Mouse (Mus musculus) liver, embryonic 15.5 days (tissue): Measurements from ENCODE around the gene Dock4. TPM values are rescaled to one million over a fixed set of nuclear protein-coding genes. Genes with fewer than 3 reads are reported as not detected.

Experiments used
- ATAC-seq: fragments of 200-750 bp; cut with Nextera tagmentation; 2 replicates; pipeline ENCODE4 v1.8.0; 2017; ENCODE audit warnings: moderate number of reproducible peaks, mild to moderate bottlenecking, moderate library complexity; ENCODE audit not compliant: insufficient read depth
- H3K27ac ChIP-seq: fragments of 300-500 bp; sonication (generic); replicated peaks from 2 replicates; pipeline ENCODE4 v1.5.1; 2015; ENCODE audit warnings: mild to moderate bottlenecking, inconsistent platforms
- H3K27me3 ChIP-seq: fragments of 300-500 bp; sonication (generic); 2 replicates; pipeline ENCODE4 v1.6.1; 2015; ENCODE audit warnings: mild to moderate bottlenecking, inconsistent platforms
- H3K36me3 ChIP-seq: fragments of 300-500 bp; sonication (generic); replicated peaks from 2 replicates; pipeline ENCODE4 v1.6.1; 2015; ENCODE audit warnings: moderate library complexity, mild to moderate bottlenecking, inconsistent platforms
- H3K4me1 ChIP-seq: fragments of 300-500 bp; sonication (generic); replicated peaks from 2 replicates; pipeline ENCODE4 v1.6.1; 2015; ENCODE audit warnings: inconsistent platforms
- H3K4me2 ChIP-seq: fragments of 300-500 bp; sonication (generic); 2 replicates; pipeline ENCODE4 v1.6.1; 2015; ENCODE audit warnings: moderate library complexity, mild to moderate bottlenecking, inconsistent platforms
- H3K4me3 ChIP-seq: fragments of 300-500 bp; sonication (generic); replicated peaks from 2 replicates; pipeline ENCODE4 v1.5.1; 2015; ENCODE audit warnings: mild to moderate bottlenecking, inconsistent platforms
- H3K9ac ChIP-seq: fragments of 300-500 bp; sonication (generic); 2 replicates; pipeline ENCODE4 v1.6.1; 2015; ENCODE audit warnings: moderate library complexity, mild to moderate bottlenecking, inconsistent platforms
- H3K9me3 ChIP-seq: fragments of 300-500 bp; sonication (generic); replicated peaks from 2 replicates; pipeline ENCODE4 v1.6.1; 2016; ENCODE audit warnings: inconsistent platforms
- WGBS: fragments of 180-500 bp; shearing (Covaris S2); methylation state at CpG from one replicate; pipeline ENCODE4 v1.1.7; 2015; ENCODE audit warnings: mixed read lengths; ENCODE audit not compliant: insufficient replicate concordance; 5-methylcytosine and 5-hydroxymethylcytosine counted together
- polyA plus RNA-seq: library from polyadenylated mRNA; unstranded; fragments of >200 nt; fragmentation: Nextera tagmentation; extraction: Ambion mirVana; gene quantifications from 2 replicates; pipeline ENCODE4 v1.2.1, GENCODE M21; 2015

Dock4 gene
- polyA plus RNA-seq, 1 experiment from 2014 or later = 0.94 TPM

DNA sequence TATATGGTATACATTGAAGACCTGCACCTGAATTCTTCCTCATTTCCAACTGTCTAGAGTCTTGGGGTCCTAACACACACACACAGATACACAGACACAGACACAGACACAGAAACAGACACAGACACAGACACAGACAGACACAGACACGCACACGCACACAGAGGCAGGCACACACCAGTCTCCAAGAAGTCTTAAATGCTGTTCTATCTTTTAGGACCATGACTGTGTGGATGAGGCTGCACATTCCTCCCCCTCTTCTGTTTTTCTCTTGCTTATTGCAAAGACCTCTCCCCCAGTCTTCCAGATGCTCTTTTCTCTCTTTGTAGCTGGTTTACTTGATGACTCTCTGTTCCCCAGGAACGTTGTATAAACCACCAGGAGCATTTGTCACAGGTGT is 443.8 kb downstream of the Dock4 start:
- Histone ChIP-seq H3K9me3 (no peaks in the 10 kb centered on the region), H3K4me2 (peak overlapping the region; percentile 68), H3K36me3 (no peaks in the 10 kb centered on the region), H3K4me1 (peaks cover 81% of the 10 kb centered on the region), H3K27ac (peak overlapping the region; percentile 93), H3K9ac (peak overlapping the region; percentile 40), H3K27me3 (no peaks in the 10 kb centered on the region), H3K4me3 (no peak overlapping the region)
- ATAC-seq = peak; percentile 19; the same call in 1 of the 2 replicates
- WGBS = 77% methylated on average over 3 of the region's 3 CpGs

DNA sequence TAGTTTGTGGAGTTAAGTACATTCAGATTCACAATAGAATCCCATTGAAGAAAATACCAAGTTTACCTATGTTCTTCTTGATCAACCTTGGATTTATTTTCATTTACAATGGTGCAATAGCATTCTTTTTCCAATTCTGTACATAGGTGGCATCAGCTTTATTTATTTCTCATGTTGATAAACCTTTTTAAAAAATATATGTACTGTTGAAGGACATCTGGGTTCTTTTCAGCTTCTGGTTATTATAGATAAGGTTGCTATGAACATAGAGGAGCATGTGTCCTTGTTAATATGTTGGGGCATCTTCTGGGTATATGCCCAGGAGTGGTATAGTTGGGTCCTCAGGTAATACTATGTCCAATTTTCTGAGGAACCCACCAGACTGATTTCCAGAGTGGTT is 445.4 kb downstream of the Dock4 start:
- Histone ChIP-seq H3K4me1 (peaks cover 65% of the 10 kb centered on the region), H3K9me3 (no peaks in the 10 kb centered on the region), H3K27me3 (no peaks in the 10 kb centered on the region), H3K27ac (peak overlapping the region; percentile 40; the same call in 1 of the 2 replicates), H3K4me3 (no peak overlapping the region), H3K36me3 (no peaks in the 10 kb centered on the region), H3K9ac (no peak overlapping the region), H3K4me2 (peak overlapping the region; percentile 11; the same call in 1 of the 2 replicates)
- ATAC-seq = peak; percentile 12; the same call in 1 of the 2 replicates

DNA sequence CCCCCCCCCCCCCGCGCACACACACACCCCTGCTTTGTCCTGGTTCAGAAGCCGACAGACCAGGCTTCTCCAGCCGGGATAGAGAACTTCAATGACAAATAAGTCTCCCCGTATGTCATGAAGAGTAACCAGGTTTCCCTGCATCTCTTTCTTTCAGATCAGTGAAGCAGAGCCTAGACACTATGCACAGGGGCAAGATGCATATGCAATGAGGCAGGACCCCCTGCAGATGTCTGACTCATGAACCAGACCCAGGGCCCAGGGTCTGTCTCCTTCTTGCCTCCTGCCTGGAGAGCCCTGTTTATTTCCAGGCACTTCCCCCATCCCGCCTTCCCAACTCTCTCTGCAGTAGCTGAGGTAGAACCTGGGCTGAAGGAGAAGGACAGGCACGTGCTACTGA is 448.0 kb downstream of the Dock4 start:
- WGBS = 72% methylated on average over 3 of the region's 7 CpGs
- no peak for ATAC-seq

GRCm38 (mm10) chr12:40894695-40895094 is 448.9 kb downstream of the Dock4 start:
- Histone ChIP-seq H3K9me3 (no peaks in the 10 kb centered on the region), H3K27me3 (no peaks in the 10 kb centered on the region), H3K36me3 (no peaks in the 10 kb centered on the region), H3K4me3 (no peak overlapping the region), H3K27ac (no peak overlapping the region), H3K4me1 (peaks cover 32% of the 10 kb centered on the region), H3K4me2 (no peak overlapping the region), H3K9ac (no peak overlapping the region)
- 88% methylated on average over 5 of the region's 5 CpGs for WGBS
- no peak for ATAC-seq

More for the DNA sequence above, 448.0 kb downstream of the Dock4 start:
- Histone ChIP-seq H3K4me1 (peaks cover 41% of the 10 kb centered on the region), H3K9me3 (no peaks in the 10 kb centered on the region), H3K4me3 (no peak overlapping the region), H3K9ac (no peak overlapping the region), H3K27ac (peak overlapping the region; percentile 48; the same call in 1 of the 2 replicates), H3K4me2 (no peak overlapping the region), H3K36me3 (no peaks in the 10 kb centered on the region), H3K27me3 (no peaks in the 10 kb centered on the region)

Other genes starting within 250 kb of the Dock4 start
- 0.09 TPM in 1 of 2 replicates, not detected in the other for gene Lsmem1, start 246.5 kb upstream of the Dock4 start, polyA plus RNA-seq
- 38.4 and 43.8 TPM in 2 replicates for gene Ifrd1, start 197.4 kb upstream of the Dock4 start, polyA plus RNA-seq
- 6.6 and 6.9 TPM in 2 replicates for gene Zfp277, start 50 bp upstream of the Dock4 start, polyA plus RNA-seq